Mouse (Mus musculus) olfactory bulb, adult 2 months (tissue): ENCODE results near the gene Hspg2.

Source experiments
- CTCF ChIP-seq: fragments of 200-500 bp; IDR thresholded peaks from 2 replicates; pipeline ENCODE4 v1.5.1; 2012; ENCODE audit warnings: low read depth, mild to moderate bottlenecking, low read length, moderate library complexity; ENCODE audit not compliant: insufficient read depth
- POLR2A ChIP-seq: fragments of 200-500 bp; IDR thresholded peaks from 2 replicates; pipeline ENCODE4 v1.6.1; 2012; ENCODE audit warnings: mild to moderate bottlenecking, low read depth, low read length, moderate library complexity; ENCODE audit not compliant: insufficient read depth

DNA sequence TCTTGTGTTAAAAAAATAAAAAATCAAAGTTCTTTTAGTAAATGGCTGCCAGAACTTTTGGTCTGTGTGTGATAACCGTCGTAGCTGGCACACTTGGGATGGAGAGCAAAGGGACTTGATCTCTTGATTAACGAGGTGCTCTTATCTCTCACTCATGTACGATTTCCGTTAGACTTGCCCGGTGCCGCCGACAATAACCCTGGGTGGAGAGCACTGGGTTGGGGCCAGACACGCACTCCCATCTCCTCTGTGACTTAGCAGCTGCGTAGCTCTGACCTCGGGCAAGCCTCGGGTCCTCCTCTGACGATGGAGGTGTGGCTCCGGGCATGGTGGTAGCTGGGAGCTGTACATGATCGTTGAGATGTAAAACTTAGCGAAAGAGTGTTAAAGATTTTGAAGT, 15.3 kb downstream of the Hspg2 start:
- TF ChIP-seq POLR2A (no peak), CTCF (no peak)
